Mouse (Mus musculus) liver, adult 2 months (tissue): ENCODE data around the gene Nrp1. TPM values are rescaled to one million over a fixed set of nuclear protein-coding genes. Genes with fewer than 3 reads are reported as not detected.
A peak's percentile ranks its signal among the peaks of the same experiment; 100 is the strongest.

ENCODE experiments used
- DNase-seq: peaks from one replicate; pipeline ENCODE4 v3.0.0-alpha.2; 2011; ENCODE audit warnings: low read depth, low spot score; ENCODE audit errors: extremely low read depth
- H3K27ac ChIP-seq: fragments of 200-500 bp; replicated peaks from 2 replicates; pipeline ENCODE4 v1.5.1; 2012; ENCODE audit warnings: low read depth, mild to moderate bottlenecking, control low read depth, inconsistent platforms, low read length; ENCODE audit not compliant: insufficient read depth
- H3K27me3 ChIP-seq: fragments of 200-500 bp; 2 replicates; pipeline ENCODE4 v1.6.1; 2012; ENCODE audit warnings: mild to moderate bottlenecking, moderate library complexity, low read length, inconsistent platforms; ENCODE audit not compliant: control insufficient read depth, insufficient read depth
- H3K36me3 ChIP-seq: fragments of 200-500 bp; 2 replicates; pipeline ENCODE4 v1.6.1; 2012; ENCODE audit warnings: low read length, inconsistent platforms; ENCODE audit not compliant: control insufficient read depth, insufficient read depth
- H3K4me1 ChIP-seq: fragments of 200-500 bp; 2 replicates; pipeline ENCODE4 v1.6.1; 2011; ENCODE audit warnings: low read length; ENCODE audit not compliant: control insufficient read depth, insufficient read depth
- H3K4me3 ChIP-seq: fragments of 200-500 bp; 2 replicates; pipeline ENCODE4 v1.5.1; 2011; ENCODE audit warnings: low read depth, mild to moderate bottlenecking, control low read depth, low read length, moderate library complexity; ENCODE audit not compliant: insufficient read depth
- H3K79me2 ChIP-seq: fragments of 200-500 bp; 2 replicates; pipeline ENCODE4 v1.6.1; 2012; ENCODE audit warnings: inconsistent platforms, mild to moderate bottlenecking, low read length, moderate library complexity; ENCODE audit not compliant: control insufficient read depth, insufficient read depth
- H3K9ac ChIP-seq: fragments of 200-500 bp; 2 replicates; pipeline ENCODE4 v1.6.1; 2012; ENCODE audit warnings: low read depth, mild to moderate bottlenecking, control low read depth, inconsistent platforms, low read length
- CTCF ChIP-seq: fragments of 200-500 bp; IDR thresholded peaks from 2 replicates; pipeline ENCODE4 v1.5.1; 2011; ENCODE audit warnings: low read depth, low read length, control low read depth
- POLR2A ChIP-seq: fragments of 200-500 bp; IDR thresholded peaks from 2 replicates; pipeline ENCODE4 v1.6.1; 2011; ENCODE audit warnings: low read length, control low read depth; ENCODE audit not compliant: insufficient read depth; ENCODE audit errors: extremely low read depth
- WGBS: fragments of 180-500 bp; shearing (Covaris S2); methylation state at CpG from one replicate; pipeline ENCODE4 v1.1.7; 2018; 5-methylcytosine and 5-hydroxymethylcytosine counted together
- polyA plus RNA-seq: library from polyadenylated mRNA; depleted of rRNA; stranded (reverse); fragments of >200 nt; gene quantifications from 2 replicates; pipeline ENCODE4 v1.2.3, GENCODE M21; 2012
- total RNA-seq: library from RNA; depleted of rRNA; stranded (reverse); fragments of >200 nt; gene quantifications from 2 replicates; pipeline ENCODE4 v1.2.3, GENCODE M21; 2014

Gene Nrp1
- total and polyA plus RNA-seq, 2 experiments: 22.2 to 54.1 TPM

GRCm38 (mm10) chr8:128547361-128547760 is 189.0 kb downstream of the Nrp1 start:
- H3K36me3 ChIP-seq: no peaks in the 10 kb centered on the region
- H3K27ac ChIP-seq: no peak overlapping the region
- DNase-seq: no peak
- H3K27me3 ChIP-seq: no peaks in the 10 kb centered on the region
- no peaks in the 10 kb centered on the region for H3K4me1 ChIP-seq
- TF ChIP-seq POLR2A (no peak), CTCF (no peak)
- WGBS: 82% methylated on average over 4 of the region's 4 CpGs
- H3K4me3 ChIP-seq: no peak overlapping the region
- no peaks in the 10 kb centered on the region for H3K79me2 ChIP-seq
- H3K9ac ChIP-seq: no peak overlapping the region

GRCm38 (mm10) chr8:128549738-128550137 is 191.3 kb downstream of the Nrp1 start:
- TF ChIP-seq POLR2A: no peak
- TF ChIP-seq CTCF: no peak
- Histone ChIP-seq H3K4me3 (no peak overlapping the region), H3K4me1 (no peaks in the 10 kb centered on the region), H3K36me3 (no peaks in the 10 kb centered on the region), H3K9ac (no peak overlapping the region), H3K27me3 (no peaks in the 10 kb centered on the region), H3K27ac (no peak overlapping the region), H3K79me2 (no peaks in the 10 kb centered on the region)
- no peak for DNase-seq
- 93% methylated on average over 5 of the region's 5 CpGs for WGBS

GRCm38 (mm10) chr8:128551421-128552139 is 193.2 kb downstream of the Nrp1 start:
- no peak overlapping the region for H3K4me3 ChIP-seq
- WGBS: 52% methylated on average over 15 of the region's 15 CpGs
- TF ChIP-seq CTCF (peak; percentile 93), POLR2A (no peak)
- peak; percentile 40 for DNase-seq
- H3K9ac ChIP-seq: no peak overlapping the region
- no peaks in the 10 kb centered on the region for H3K79me2 ChIP-seq
- H3K4me1 ChIP-seq: no peaks in the 10 kb centered on the region
- H3K36me3 ChIP-seq: no peaks in the 10 kb centered on the region
- no peak overlapping the region for H3K27ac ChIP-seq
- H3K27me3 ChIP-seq: no peaks in the 10 kb centered on the region
